Mouse (Mus musculus) liver, adult (tissue): ENCODE data around the gene Igfbp3.

ENCODE experiments used
- GATA4 ChIP-seq: IDR thresholded peaks from 2 replicates; pipeline ENCODE4 v1.6.1; 2014; ENCODE audit warnings: mild to moderate bottlenecking, low read length; ENCODE audit not compliant: insufficient replicate concordance

The Igfbp3 gene

GRCm38 (mm10) chr11:7158196-7158595 is 55.5 kb downstream of the Igfbp3 start:
- no peak for TF ChIP-seq GATA4

GRCm38 (mm10) chr11:7156427-7156826 is 57.3 kb downstream of the Igfbp3 start:
- no peak for TF ChIP-seq GATA4
